Mouse (Mus musculus): ENCODE results near the gene Soat1. TPM values are rescaled to one million over a fixed set of nuclear protein-coding genes. Genes with fewer than 3 reads are reported as not detected.

Gene Soat1
- polyA plus RNA-seq, 1 experiment from 2014 or later: 43.9 TPM

GRCm38 (mm10) chr1:156504945-156505523 lies 30.9 kb upstream of the Soat1 start:
- Histone ChIP-seq H3K36me3 (replicated peaks; ENCODE audit: insufficient read depth, low read length) (no peaks in the 10 kb centered on the region), H3K4me3 (ENCODE audit: low read depth, low read length) (no peak overlapping the region), H3K4me2 (ENCODE audit: low read depth, low read length) (no peak overlapping the region), H3K27me3 (ENCODE audit: insufficient read depth, low read length) (no peaks in the 10 kb centered on the region), H3K27ac (ENCODE audit: low read depth) (no peak overlapping the region), H3K9ac (replicated peaks) (no peak overlapping the region), H3K4me1 (ENCODE audit: insufficient read depth) (no peaks in the 10 kb centered on the region), H3K9me3 (ENCODE audit: low read length) (no peaks in the 10 kb centered on the region)
- no peak for ATAC-seq
- 66% methylated on average over 5 of the region's 5 CpGs for WGBS (ENCODE audit: insufficient replicate concordance)
- TF ChIP-seq EP300 (IDR thresholded peaks at IDR 0.05; ENCODE audit: low read depth) (no peak), CTCF (IDR thresholded peaks at IDR 0.05; ENCODE audit: low read depth) (peak; percentile 43)
- DNase-seq: no peak

GRCm38 (mm10) chr1:156496910-156497309 lies 22.8 kb upstream of the Soat1 start:
- ATAC-seq: no peak
- WGBS (ENCODE audit: insufficient replicate concordance): 56% methylated on average over 5 of the region's 5 CpGs

DNA sequence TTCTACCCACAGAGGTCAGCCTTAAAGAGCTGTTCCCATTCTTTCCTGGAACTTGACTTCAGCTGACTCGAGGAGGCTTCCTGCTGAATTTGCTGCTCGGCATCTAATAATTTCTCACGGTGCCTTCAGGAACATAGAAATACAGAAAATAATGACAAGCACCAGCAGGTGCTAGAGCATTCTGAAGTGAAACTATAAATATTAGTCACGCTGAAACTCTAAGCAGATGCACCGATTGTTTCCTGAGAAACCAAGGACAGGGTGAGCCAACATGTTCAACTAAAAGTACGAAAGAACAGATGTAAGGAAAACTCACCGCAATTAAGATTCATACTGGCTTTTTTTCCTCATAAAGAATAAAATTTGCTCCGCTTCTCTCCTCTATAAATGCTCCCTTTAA lies 20.9 kb upstream of the Soat1 start:
- Histone ChIP-seq H3K9me3 (ENCODE audit: low read length) (no peaks in the 10 kb centered on the region), H3K27ac (ENCODE audit: low read depth) (no peak overlapping the region), H3K4me3 (ENCODE audit: low read depth, low read length) (no peak overlapping the region), H3K36me3 (replicated peaks; ENCODE audit: insufficient read depth, low read length) (no peaks in the 10 kb centered on the region), H3K4me2 (ENCODE audit: low read depth, low read length) (no peak overlapping the region), H3K9ac (replicated peaks) (no peak overlapping the region), H3K27me3 (ENCODE audit: insufficient read depth, low read length) (no peaks in the 10 kb centered on the region), H3K4me1 (ENCODE audit: insufficient read depth) (no peaks in the 10 kb centered on the region)
- 82% methylated on average over 8 of the region's 8 CpGs for WGBS (ENCODE audit: insufficient replicate concordance)
- DNase-seq (no peak), ATAC-seq (no peak)
- TF ChIP-seq EP300 (IDR thresholded peaks at IDR 0.05; ENCODE audit: low read depth) (no peak), CTCF (IDR thresholded peaks at IDR 0.05; ENCODE audit: low read depth) (no peak)

More at GRCm38 (mm10) chr1:156496910-156497309, 22.8 kb upstream of the Soat1 start:
- H3K9me3 ChIP-seq (ENCODE audit: low read length): no peaks in the 10 kb centered on the region
- no peak for DNase-seq
- no peak overlapping the region for H3K4me2 ChIP-seq (ENCODE audit: low read depth, low read length)
- H3K27ac ChIP-seq (ENCODE audit: low read depth): no peak overlapping the region
- H3K9ac ChIP-seq (replicated peaks): no peak overlapping the region
- TF ChIP-seq CTCF (IDR thresholded peaks at IDR 0.05; ENCODE audit: low read depth): no peak
- TF ChIP-seq EP300 (IDR thresholded peaks at IDR 0.05; ENCODE audit: low read depth): no peak
- no peaks in the 10 kb centered on the region for H3K36me3 ChIP-seq (replicated peaks; ENCODE audit: insufficient read depth, low read length)
- H3K27me3 ChIP-seq (ENCODE audit: insufficient read depth, low read length): no peaks in the 10 kb centered on the region
- no peaks in the 10 kb centered on the region for H3K4me1 ChIP-seq (ENCODE audit: insufficient read depth)
- H3K4me3 ChIP-seq (ENCODE audit: low read depth, low read length): no peak overlapping the region

GRCm38 (mm10) chr1:156491226-156491796 lies 17.2 kb upstream of the Soat1 start:
- no peaks in the 10 kb centered on the region for H3K27me3 ChIP-seq (ENCODE audit: insufficient read depth, low read length)
- H3K27ac ChIP-seq (ENCODE audit: low read depth): no peak overlapping the region
- H3K36me3 ChIP-seq (replicated peaks; ENCODE audit: insufficient read depth, low read length): no peaks in the 10 kb centered on the region
- TF ChIP-seq EP300 (IDR thresholded peaks at IDR 0.05; ENCODE audit: low read depth) (no peak), CTCF (IDR thresholded peaks at IDR 0.05; ENCODE audit: low read depth) (no peak)
- no peaks in the 10 kb centered on the region for H3K9me3 ChIP-seq (ENCODE audit: low read length)
- H3K4me3 ChIP-seq (ENCODE audit: low read depth, low read length): no peak overlapping the region
- ATAC-seq: no peak
- 47% methylated on average over 4 of the region's 4 CpGs for WGBS (ENCODE audit: insufficient replicate concordance)
- H3K9ac ChIP-seq (replicated peaks): no peak overlapping the region
- no peak overlapping the region for H3K4me2 ChIP-seq (ENCODE audit: low read depth, low read length)
- no peak for DNase-seq
- H3K4me1 ChIP-seq (ENCODE audit: insufficient read depth): no peaks in the 10 kb centered on the region

GRCm38 (mm10) chr1:156488031-156488430 lies 13.9 kb upstream of the Soat1 start:
- Histone ChIP-seq H3K4me2 (ENCODE audit: low read depth, low read length) (no peak overlapping the region), H3K36me3 (replicated peaks; ENCODE audit: insufficient read depth, low read length) (no peaks in the 10 kb centered on the region), H3K9ac (replicated peaks) (no peak overlapping the region), H3K4me3 (ENCODE audit: low read depth, low read length) (no peak overlapping the region), H3K27me3 (ENCODE audit: insufficient read depth, low read length) (no peaks in the 10 kb centered on the region), H3K4me1 (ENCODE audit: insufficient read depth) (no peaks in the 10 kb centered on the region), H3K9me3 (ENCODE audit: low read length) (no peaks in the 10 kb centered on the region), H3K27ac (ENCODE audit: low read depth) (no peak overlapping the region)
- WGBS (ENCODE audit: insufficient replicate concordance): 71% methylated on average over 5 of the region's 5 CpGs
- DNase-seq: no peak
- ATAC-seq: no peak
- TF ChIP-seq EP300 (IDR thresholded peaks at IDR 0.05; ENCODE audit: low read depth) (no peak), CTCF (IDR thresholded peaks at IDR 0.05; ENCODE audit: low read depth) (no peak)

- no peaks in the 10 kb centered on the region for H3K4me1 ChIP-seq (ENCODE audit: insufficient read depth)
- ATAC-seq (no peak), DNase-seq (no peak)
- no peak overlapping the region for H3K27ac ChIP-seq (ENCODE audit: low read depth)
- H3K36me3 ChIP-seq (replicated peaks; ENCODE audit: insufficient read depth, low read length): no peaks in the 10 kb centered on the region
- H3K9me3 ChIP-seq (ENCODE audit: low read length): no peaks in the 10 kb centered on the region
- 92% methylated on average over 7 of the region's 7 CpGs for WGBS (ENCODE audit: insufficient replicate concordance)
- no peak overlapping the region for H3K4me3 ChIP-seq (ENCODE audit: low read depth, low read length)
- H3K27me3 ChIP-seq (ENCODE audit: insufficient read depth, low read length): no peaks in the 10 kb centered on the region
- no peak overlapping the region for H3K4me2 ChIP-seq (ENCODE audit: low read depth, low read length)
- no peak overlapping the region for H3K9ac ChIP-seq (replicated peaks)
- TF ChIP-seq CTCF (IDR thresholded peaks at IDR 0.05; ENCODE audit: low read depth) (peak; percentile 29; the same call in 1 of the 2 replicates), EP300 (IDR thresholded peaks at IDR 0.05; ENCODE audit: low read depth) (no peak)
Measured at GRCm38 (mm10) chr1:156487498-156487897, 13.4 kb upstream of the Soat1 start.

All from liver, postnatal 0 days (tissue).